Mouse (Mus musculus) brain, embryonic 18.5 days (tissue): ENCODE data around the gene Wnt8b.
"Not testable (repeated sequence)": the region's sequence is repeated elsewhere in the genome, so short reads cannot be mapped to it uniquely, and the experiment has no call there.

Source experiments
- DNase-seq: peaks from one replicate; pipeline ENCODE4 v3.0.0-alpha.2; 2012; ENCODE audit warnings: low read depth, low spot score

The Wnt8b gene

DNA sequence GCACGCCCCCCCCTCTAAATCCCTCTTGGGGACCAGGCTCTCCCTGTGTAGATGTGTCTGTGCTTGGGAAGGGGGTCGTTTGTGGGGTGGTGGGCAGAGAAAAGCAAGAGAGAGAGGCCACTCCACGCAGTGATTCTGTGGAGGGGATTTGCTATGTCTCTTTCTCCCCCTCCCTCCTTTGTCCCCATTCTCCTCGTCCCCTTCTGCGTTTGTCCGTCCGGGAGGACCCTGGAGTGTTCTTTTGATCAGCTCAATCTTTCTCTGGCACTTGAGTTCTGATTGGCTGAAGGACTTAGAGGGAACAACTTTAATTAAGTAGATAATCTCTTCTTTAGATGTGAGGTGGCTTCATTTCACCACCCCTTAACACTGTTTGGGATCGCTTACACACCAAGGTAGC, at the start of gene Wnt8b:
Gene Wnt8b (plus strand): TSS at position 345 of the 400 bp plus-strand sequence.
- no peak for DNase-seq

DNA sequence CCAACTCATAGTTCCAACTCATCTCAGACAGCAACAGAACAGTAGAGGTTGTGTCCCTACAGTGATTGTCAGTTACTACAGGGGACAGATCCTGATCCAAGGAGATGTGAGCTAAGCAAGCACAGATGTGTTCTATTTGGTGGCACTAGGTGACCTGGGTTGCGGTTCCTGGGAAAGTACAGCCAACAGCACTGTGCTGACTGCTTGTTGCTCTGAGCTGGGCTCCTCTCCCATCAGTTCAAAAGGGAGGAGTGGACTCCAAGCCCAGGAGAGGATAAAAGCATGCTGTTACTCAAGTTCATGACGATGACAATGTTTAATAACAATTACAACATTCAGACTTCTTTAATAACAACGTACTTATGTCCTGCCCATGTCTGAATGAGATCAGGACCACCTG, 47.5 kb upstream of the Wnt8b start:
- no peak for DNase-seq

DNA sequence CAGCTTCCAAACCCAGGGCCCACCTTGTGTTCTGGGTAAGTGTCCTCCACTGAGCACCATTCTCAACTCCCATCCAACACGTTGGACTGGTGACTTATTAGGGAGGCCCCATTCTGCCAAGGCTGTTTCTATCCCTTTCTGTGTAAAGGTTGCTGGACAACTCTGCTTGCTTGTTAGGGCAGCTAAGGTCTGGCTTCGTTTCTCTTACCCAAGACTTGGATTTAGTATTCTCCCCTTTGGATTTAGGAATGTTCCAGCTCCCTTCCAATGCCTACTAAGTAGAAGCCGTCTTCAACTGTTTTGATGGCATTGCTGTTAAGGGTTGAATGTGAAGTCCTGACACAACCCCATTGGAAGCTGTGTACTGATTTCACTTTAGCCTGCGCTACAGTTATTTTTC, 45.3 kb upstream of the Wnt8b start:
- no peak for DNase-seq

DNA sequence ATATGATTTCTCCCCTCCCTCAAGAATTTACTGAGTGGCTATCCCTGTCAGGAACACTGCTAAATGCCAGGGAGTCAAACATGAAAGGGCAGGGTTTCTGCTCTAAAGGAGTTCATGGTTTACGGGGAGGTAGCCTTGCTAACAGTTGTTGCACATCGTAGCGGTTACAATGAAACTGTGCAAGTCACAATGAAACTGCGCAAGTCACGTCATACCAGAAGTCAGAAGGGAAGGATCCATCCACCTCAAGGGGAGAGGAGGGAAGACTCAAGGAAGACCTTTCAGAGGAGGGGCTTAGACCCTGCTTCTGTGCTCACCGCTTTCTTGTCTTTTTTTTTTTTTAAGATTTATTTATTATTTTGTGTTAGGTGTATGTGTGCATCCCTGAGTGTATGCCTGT, 38.4 kb upstream of the Wnt8b start:
- DNase-seq, result no peak

DNA sequence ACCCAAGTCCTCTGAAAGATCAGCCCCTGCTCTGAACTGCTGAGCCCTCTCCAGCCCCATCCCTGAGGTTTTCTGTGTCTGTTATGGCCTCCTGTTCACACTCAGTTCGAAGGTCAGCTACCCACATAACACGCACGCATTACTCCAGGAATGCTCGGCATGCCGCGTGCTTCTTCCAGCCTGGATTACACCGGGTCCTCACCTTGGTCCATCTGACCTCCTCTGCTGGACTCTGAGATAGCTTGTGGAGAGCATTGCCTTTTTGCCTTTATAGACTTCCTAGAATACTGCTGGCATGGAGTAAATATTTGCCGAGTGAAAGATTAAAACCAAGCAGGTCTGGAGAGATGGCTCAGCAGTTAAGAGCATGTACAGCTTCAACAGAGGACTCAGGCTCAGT, 37.9 kb upstream of the Wnt8b start:
- DNase-seq, result no peak

DNA sequence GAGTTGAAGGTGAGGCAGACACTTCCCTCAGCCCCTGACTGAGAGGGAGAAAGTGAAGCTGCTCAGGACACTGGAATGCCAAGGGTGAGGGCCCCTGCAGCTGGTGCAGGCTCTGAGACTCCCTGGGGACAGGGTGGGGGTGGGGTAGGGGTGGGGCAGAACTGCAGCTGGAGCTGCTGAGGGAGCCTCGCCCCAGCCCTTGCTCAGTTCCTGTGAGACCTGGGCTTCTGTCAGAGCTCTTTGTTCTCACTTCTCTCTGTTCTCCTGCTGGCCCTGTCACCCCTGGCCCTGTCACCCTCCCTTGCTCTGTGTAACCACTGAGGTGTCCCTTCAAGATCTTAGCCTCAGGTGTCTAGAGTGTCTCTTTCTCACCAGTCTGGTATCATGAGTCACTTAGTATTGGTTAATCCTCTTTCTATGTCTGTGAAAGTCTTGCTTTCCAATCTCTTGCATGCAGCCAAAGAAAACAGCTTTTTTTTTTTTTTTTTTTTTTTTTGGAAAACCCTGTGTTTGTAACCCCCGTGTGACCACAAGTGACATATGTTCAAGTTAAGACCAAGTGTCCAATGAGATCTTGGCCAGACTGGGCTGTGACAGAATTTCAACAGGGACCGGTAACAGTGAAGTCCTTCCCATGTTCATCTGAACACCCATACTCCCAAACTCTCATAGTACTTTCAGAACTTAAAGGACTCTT, 35.8 kb upstream of the Wnt8b start:
- DNase-seq, result no peak

DNA sequence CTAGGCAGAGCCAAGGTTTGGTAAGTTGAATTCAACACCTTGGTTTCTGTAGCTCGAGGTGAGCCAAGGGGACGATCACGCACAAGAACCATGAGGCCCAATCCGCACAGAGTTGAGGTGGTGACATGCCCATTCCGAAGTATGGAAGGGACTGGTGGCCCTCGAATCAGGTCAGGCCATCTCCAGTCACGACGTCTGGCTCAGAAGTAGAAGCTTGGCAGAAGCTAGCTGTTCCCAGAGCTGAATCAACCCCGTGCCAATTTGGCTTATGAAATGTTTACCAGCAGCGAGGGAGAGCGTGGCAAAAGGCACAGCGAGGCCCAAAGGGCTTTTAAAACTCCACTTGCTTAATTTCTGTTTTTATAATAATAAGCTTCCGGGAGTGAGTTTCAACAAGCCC, 34.6 kb upstream of the Wnt8b start:
- DNase-seq, result no peak

DNA sequence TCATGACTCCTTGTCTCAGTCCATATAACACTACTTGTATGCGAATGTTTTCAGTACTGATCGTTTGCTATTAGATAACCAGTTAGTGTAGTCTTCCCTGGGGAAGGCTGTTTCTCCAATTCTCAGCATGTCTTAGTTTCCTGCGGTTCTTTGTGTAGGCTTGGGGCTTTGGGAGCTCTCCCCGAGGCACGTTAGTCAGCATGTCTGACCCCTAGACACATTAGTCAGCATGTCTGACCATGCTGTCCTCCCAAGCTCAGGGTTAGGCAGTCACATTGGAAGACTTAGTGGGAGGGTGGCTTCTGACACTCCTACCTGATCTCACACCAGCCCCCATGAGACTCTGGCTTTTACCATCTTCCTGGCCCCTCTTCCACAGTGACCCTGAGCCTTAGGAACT, 32.8 kb upstream of the Wnt8b start:
- no peak for DNase-seq

DNA sequence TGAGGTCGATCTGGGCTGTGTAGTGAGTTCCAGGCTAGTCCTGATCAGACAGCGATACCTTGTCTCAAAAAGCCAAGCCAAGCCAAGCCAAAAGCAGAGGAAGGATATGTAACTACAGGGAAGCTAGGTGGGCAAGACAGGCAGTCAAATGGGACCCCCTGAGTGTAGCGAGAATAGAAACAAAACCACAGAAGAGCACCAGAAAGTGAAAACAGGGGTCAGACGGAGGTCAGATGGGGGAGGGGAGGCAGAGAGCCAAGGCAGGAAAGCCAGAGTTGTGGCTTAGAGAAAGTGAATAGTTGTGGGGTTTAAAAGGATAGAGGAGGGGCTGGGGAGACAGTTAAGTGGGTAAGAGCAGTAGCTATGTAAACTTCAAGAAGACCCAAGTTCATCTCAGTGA, 31.8 kb upstream of the Wnt8b start:
- no peak for DNase-seq

DNA sequence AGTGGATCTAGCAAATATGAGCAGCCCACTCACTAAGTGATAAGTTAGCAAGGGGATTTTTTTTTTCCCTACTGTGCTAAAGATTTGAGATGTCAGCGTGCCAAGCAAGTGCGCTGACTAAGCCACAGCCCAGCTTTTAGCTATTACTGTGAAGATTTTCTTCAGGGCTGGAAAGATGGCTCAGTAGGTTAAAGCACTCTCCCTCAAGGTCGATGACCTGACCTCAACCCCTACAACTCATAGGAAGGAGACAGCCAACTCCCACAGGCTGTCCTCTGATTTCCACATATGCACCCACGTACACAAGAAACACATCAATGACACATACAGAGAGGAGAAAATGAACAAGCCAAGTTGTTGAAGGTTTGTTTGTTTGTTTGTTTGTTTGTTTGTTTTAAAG, 31.1 kb upstream of the Wnt8b start:
- no peak for DNase-seq

DNA sequence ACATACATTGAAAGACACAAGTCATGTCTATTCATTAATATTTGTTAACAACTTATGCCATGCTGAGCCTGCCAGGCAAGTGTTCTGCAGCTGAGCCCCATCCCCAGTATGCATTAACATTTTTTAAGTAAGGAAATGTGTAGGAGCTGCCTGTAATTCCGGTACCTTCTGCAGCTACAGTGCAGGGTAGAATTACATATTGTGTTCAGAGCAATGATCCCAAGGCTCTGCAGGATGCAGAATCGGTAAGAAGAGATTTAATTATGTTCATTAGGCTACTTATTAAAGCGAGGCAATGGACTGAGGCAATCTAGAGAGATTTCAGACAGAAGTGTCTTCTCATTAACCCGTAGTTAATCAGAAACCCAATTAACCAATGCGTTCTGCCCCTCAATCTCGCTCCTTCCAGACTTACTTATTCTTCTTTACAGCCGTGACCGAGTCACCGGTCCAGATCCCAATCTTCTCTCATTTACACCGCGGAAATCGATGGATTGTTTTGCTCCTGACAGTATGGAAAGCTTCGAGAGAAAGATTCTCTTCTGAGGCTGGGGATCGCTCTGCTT, 27.2 kb upstream of the Wnt8b start:
- not testable (repeated sequence) for DNase-seq

DNA sequence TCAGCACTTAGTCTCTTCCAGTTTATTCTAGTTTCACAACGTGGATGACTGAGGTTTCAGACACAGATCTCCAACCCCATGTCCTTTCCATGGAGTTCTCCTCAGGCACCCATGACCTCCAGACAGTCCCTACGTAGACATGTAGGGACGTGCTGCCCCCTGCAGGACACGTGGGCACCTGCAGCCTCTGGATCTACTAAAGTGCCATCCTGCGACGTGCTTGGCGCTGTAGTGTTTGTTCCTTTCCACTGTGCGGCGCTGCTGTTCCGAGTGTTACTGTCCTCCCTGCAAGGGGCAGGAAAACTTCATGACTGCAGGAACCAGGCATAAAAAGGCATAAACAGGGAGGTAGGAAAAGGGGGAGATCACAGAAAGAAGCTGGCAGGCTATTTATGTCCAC, 19.1 kb upstream of the Wnt8b start:
- DNase-seq, result no peak

DNA sequence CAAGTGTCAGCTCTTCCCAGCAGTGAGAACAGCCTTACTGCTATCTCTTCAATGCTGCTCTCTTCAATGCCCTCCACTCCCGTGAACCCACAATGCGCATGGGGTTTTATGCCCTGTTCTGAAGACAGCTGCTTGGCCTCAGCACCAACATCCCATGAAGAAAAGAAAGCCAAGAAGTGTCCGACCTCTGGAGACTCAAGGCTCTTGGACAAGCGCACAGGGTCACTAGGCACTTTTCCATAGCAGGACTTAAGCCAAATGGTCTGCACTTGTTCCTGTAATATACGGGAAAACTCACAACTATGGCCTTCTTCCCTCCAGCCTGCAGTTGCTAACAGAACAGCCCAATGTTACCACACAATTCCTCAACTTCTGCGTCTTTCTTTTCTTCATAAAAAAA, 18.0 kb upstream of the Wnt8b start:
- DNase-seq, result no peak

DNA sequence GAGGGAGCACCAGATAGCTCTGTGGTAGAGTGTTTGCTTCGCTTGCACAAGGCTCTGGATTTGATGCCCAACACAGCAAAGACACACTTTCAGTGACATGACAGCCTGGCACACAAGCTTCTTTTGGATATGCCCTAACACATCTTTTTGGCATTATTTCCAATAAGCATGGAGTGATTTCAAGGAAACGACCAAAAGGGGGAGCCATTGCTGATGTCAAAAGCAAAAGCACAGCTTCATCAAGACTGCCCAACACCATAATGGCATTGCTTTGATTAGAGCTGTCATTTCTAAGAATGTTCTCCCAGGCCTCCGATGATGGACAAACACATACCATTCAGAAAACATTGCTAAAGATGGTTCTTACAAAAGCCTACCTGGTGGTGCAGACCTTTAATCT, 16.7 kb upstream of the Wnt8b start:
- no peak for DNase-seq

DNA sequence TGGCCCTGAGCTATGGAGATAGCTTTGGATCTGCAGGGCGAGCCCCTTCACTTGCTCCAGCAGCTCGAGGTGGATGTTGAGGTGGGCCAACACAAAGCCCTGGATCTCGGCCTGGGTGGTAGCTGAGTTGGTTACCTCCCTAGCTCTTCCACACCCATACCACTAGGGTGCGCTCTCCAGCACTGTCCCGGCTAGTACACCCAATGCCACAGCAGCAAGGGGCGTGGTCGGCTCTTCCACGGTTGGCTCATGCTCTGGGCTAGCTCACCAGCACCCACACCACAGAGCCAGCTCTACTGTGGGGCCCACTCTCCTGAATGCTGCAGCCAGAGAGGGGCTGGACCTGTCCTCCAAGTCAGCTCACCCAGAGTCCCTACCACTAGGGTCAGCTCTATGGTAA, 6.0 kb upstream of the Wnt8b start:
- DNase-seq, result no peak

DNA sequence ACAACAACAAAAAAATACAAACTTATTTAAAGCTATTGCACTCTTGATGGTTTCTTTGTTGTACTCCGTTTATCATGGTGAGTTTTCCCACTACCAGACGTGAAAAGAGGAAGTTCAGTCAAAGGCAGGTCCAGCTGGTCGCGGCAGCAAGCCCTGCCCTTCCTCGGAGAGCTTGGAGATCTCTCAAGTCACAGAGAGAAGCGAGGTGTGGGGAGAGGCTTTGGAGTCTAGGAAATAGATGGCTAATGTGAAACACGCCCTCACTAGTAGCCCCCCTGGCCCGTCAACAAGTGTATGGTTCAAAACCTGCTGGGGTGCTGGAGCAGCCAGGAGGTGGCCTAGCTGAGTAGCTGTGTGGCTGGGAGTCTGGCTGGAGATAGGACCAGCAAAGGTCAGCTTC, 3.2 kb downstream of the Wnt8b start:
- no peak for DNase-seq

DNA sequence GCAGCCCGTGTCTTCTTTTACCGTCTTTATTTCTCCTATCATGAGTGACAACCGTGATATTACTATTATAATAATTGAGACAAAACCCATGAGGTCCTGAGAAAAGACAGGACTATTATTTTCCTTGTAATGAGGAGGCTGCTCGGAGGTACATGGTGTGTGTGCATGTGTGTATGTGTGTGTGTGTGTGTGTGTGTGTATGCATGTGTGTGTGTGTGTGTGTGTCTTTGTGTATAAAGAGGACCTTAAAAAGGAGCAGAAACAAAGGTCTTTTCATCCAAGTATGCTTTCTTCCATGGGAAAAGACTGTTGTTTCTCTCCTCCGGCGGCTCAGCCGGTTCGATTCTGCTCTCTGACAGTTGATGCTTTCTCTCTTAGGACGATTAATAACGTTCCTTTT, 3.7 kb downstream of the Wnt8b start:
- DNase-seq, result no peak

DNA sequence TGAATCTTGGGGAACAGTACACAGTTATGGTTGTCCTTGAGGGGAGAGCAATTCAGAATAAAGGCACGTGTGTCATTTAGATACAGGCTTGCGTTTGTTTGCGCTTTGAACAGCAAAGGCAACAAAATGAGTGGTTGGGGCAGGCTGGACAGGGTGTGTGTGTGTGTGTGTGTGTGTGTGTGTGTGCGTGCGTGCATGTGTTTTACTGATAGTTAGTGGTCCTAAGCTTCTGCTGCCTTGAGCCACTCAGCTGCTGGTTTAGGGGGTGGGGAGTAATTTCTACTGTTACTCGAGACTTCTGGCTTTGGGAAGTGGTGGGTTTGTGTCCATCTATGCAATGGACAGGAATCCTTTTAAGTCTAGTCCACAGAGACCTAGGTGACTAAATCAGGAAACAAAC, 5.7 kb downstream of the Wnt8b start:
- no peak for DNase-seq

DNA sequence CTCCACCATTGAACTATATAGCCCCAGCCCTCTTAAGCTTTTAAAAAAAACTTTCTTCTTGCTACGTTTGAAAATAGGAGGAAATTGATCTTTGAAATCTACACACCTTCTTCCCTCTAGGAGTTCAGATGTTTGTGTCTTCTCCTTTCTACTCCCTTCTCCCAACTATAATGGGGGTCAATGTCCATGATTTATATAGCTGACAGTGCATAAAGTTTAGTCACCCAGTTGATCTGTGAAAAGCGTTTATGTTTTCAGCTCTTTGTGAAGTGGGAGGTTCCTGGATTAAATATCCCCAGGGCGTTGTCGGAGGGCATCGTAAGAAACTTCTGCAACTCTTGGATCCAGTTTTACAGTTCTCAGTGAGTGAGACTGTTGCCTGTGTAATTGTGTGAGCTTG, 7.0 kb downstream of the Wnt8b start:
- no peak for DNase-seq

DNA sequence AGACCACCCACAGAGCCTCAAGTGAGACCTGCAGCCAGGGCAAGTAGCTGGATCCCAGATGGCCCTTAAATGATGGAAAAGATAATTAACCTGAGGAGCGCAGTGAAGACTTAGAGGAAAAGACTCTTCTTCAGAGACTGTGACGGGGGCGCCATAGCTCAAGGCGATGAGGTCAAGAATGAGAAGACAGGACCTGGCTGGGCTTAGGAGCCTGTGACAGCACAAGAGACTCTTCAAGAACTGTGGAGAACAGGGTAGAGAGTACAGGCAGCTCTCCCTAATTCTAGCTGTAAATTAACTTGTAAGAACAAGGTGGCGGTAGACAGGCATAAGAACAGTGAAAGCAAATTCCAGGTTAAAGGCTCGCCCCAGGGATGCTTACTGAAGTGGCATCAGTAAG, 8.7 kb downstream of the Wnt8b start:
- no peak for DNase-seq

DNA sequence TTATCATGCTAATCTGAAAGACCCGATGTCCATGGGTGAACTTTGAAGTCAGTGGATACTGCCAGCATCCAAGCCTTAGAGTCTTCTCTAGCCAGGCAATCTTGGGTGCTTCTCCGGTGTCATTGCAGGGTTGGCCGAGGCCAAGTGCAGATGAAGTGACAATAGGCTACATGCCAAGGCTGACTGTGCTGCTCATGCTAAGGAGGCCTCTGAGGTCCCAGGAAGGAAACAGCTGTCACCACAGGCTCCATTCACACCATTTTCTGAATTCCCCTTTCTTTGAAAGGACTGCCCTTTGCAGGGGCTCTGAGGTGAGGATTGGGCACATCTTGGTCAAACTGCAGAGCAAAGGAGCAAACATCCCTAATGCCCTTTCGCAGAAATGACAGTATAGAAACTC, 9.5 kb downstream of the Wnt8b start:
- DNase-seq, result no peak

DNA sequence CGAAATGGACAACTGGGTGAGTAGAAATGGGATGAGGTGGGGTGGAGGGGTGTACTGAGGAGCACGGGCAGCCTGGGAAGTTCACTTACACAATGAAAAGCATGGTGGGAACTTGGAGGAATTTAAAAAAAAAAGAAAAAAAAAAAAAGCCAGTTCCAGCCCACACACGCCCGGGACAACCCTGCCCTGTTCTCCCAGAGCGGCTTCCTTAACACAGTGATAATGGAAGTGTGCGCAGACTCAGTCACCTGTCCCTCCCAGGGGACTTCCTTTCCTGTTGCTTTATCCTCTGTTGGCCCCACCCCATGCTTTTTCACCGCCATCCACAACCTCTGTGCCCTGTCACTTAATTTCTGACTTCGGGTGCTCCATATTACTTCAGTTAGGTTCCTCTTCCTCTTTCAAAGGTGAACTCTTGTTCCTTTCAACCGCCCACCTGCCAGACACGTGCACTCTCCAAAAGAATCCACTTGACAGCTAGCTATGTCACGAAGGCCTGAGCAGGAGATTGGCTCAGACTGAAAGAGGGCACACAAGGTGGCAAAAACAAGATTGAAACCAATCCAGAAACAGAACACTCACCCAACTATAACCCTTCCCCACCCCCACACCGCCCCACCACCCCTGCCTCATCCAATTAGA, 17.4 kb downstream of the Wnt8b start:
- DNase-seq, result no peak

DNA sequence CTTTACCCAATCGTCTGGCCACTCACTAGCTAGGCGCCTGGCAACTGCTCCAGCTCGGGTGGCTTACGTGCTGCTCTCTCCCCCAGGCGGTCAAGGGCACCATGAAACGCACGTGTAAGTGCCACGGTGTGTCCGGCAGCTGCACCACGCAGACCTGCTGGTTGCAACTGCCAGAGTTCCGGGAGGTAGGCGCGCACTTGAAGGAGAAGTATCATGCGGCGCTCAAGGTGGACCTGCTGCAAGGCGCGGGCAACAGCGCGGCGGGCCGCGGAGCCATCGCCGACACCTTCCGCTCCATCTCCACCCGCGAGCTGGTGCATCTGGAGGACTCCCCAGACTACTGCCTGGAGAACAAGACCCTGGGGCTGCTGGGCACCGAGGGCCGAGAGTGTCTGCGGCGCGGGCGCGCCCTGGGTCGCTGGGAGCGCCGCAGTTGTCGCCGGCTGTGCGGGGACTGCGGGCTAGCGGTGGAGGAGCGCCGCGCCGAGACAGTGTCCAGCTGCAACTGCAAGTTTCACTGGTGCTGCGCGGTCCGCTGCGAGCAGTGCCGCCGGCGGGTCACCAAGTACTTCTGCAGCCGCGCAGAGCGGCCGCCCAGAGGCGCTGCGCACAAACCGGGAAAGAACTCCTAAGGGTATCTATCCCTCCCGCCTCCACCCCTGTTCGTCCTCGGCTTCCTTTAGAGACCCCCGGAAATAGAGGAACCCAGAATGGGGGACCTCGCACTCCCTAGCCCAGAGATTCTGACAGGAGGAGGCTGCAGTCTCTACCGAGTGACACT, 18.4 kb downstream of the Wnt8b start:
- no peak for DNase-seq
